Mouse (Mus musculus): ENCODE measurements around the gene Cdkn3. TPM values are rescaled to one million over a fixed set of nuclear protein-coding genes. Genes with fewer than 3 reads are reported as not detected.
A peak's percentile ranks its signal among the peaks of the same experiment; 100 is the strongest.
"Not testable (repeated sequence)": the region's sequence is repeated elsewhere in the genome, so short reads cannot be mapped to it uniquely, and the experiment has no call there.

The Cdkn3 gene
- total RNA-seq, 2 experiments from 2014 or later = 0.49 to 0.68 TPM

- no peak for DNase-seq (ENCODE audit: extremely low spot score in 1 of 2, low spot score in 1 of 2)
Measured at GRCm38 (mm10) chr14:46782187-46782828, 22.0 kb downstream of the Cdkn3 start.

GRCm38 (mm10) chr14:46783327-46783926 lies 23.1 kb downstream of the Cdkn3 start:
- DNase-seq (ENCODE audit: extremely low spot score in 1 of 2, low spot score in 1 of 2) = no peak

DNA sequence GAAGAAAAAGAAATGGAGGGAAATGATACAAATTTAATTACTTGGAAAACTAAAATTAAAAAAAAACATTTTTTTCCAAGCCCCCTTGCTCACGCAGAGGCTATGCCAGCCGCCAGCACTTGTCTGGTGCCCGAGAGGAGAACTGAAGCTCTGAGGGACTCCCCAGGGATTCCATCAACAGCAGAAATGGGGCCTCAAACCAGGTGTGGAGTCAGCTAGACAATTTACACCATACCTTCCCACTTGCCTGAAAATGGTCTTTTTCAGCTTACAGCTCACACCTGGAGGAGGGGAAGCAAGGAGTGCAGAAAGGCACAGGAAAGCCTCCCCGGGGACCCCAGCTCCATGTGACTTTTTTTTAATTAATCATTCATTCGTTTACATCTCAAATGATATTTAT lies 24.9 kb downstream of the Cdkn3 start:
- no peak for DNase-seq (ENCODE audit: extremely low spot score in 1 of 2, low spot score in 1 of 2)

DNA sequence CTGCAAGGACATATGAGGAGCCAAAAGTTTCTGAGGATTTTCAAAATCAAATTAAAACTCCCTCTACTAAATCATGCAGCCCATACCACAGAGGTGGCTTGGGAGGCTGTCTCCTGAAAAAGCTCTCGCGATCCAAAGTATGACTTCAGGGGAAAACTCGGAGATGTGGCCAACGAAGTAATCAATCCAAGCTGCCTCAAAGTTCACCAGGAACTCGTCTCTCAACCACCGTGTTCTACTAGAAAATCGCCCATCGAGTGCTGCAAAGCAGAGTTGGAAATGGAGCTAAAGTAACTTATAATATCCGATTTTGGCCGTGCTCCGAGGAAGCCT lies 27.1 kb downstream of the Cdkn3 start:
- no peak for DNase-seq (ENCODE audit: extremely low spot score in 1 of 2, low spot score in 1 of 2)

GRCm38 (mm10) chr14:46787787-46788504 lies 27.6 kb downstream of the Cdkn3 start, which contains the start of gene Cnih1:
Gene Cnih1 (minus strand): TSS chr14:46788411.
- DNase-seq (ENCODE audit: extremely low spot score in 1 of 2, low spot score in 1 of 2) = peak; percentile 86 to 91

DNA sequence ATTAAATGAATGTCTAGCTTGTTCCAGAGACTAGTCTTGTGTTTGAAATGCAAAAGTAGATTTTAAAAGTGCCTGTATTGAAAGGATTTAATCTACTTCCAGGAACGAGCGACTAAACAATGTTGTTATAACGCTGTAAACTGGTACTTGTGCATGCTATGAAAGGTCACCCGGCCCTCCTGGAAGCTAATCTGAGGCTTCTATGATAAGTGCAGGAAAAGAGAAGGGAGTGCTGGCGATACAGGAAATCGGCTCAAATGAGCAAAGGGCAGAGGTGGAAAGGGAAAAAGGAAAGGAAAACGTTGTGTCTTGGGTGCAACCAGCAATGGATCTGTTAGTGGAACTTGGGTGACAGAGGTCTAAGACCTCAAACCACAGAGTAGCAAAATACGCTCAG lies 28.2 kb downstream of the Cdkn3 start:
- no peak for DNase-seq (ENCODE audit: extremely low spot score in 1 of 2, low spot score in 1 of 2)

DNA sequence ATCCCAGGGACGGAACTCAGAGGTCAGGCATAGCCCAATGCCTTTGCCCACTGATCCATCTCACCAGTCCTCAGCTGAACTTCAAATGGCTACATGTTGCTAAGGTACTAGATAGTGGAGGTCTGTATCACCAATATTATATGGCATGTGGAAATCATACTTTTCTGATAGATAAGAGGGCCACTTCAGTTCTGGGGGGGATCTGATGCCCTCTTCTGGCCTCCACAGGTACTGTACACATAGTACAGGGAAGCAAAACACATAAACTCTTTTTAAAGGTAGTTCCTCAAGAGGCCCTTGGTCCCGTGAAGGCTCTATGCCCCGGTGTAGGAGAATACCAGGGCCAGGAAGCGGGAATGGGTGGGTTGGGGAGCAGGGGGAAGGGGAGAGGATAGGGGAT lies 30.0 kb downstream of the Cdkn3 start:
- DNase-seq (ENCODE audit: extremely low spot score in 1 of 2, low spot score in 1 of 2) = no peak

DNA sequence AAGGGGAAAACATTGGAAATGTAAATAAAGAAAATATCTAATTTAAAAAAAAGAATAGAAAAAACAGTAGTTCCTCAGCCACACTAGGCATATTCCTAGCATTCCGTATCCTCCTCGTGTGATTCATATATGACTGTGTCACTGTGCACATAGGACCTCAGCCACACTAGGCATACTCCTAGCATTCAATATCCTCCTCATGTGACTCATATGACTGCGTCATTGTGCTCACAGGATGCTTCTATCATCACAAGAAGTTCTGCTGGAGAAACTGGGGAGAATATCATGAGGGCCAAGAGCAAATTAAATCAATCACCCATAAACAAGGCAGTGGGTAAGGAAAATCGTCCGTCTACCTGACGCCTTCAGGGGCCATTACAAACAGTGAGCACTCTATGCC lies 30.4 kb downstream of the Cdkn3 start:
- no peak for DNase-seq (ENCODE audit: extremely low spot score in 1 of 2, low spot score in 1 of 2)

GRCm38 (mm10) chr14:46794157-46794556 lies 33.8 kb downstream of the Cdkn3 start:
- DNase-seq (ENCODE audit: extremely low spot score in 1 of 2, low spot score in 1 of 2) = no peak

DNA sequence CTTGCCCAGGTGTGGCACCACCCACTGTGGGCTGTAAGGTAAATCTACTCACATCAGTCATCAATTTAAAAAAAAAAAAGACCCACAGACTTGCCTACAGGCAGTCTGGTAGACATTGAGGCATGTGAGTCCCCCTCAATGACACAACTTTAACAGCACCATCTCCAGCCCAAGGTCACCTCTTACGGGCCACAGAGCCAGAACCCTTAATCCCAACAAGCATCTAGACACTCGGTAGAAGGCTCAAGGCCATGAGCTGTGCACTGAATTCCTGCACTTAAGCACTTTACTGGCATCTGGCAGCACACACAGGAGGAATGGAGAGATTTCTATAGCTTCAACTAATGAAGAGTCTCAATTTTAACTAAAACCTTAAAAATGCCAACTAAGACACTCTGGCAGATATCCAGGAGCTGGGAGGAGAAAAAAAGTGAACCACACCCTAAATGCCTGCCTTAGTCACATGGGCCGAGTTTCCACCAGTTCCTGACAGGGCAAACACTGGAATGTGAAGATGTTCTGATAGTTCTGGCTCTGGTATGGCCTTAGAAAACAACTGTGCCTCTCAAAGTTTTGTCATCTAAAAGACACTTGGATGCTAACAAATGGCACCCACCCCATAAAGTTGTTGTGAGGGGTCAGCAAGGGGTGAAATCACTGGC lies 40.5 kb downstream of the Cdkn3 start:
- DNase-seq (ENCODE audit: extremely low spot score in 1 of 2, low spot score in 1 of 2) = no peak

- no peak for DNase-seq (ENCODE audit: extremely low spot score in 1 of 2, low spot score in 1 of 2)
Measured at GRCm38 (mm10) chr14:46803259-46803658, 42.9 kb downstream of the Cdkn3 start.

GRCm38 (mm10) chr14:46803791-46804190 lies 43.5 kb downstream of the Cdkn3 start:
- DNase-seq (ENCODE audit: extremely low spot score in 1 of 2, low spot score in 1 of 2) = no peak

DNA sequence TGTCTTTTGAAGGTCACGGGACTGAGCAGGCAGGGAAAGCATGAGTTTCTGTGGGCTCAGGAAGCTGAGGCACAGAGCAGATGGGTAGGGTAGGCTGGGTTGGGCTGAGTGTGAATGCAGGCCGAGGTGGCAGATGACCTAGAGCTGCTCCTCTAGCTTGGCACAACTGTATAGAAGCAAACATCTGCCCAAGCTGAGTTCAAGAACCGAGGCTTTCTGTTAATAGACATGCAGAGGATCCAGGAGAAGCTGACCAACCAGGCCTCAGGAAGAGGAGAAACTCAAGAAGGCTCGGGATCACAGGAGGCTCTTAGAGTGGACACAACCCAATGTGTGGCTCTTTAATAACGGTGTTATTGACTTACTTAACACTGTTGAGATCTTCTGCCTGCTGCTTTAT lies 45.8 kb downstream of the Cdkn3 start:
- DNase-seq (ENCODE audit: extremely low spot score in 1 of 2, low spot score in 1 of 2) = no peak

- DNase-seq (ENCODE audit: extremely low spot score in 1 of 2, low spot score in 1 of 2) = no peak
Measured at GRCm38 (mm10) chr14:46807927-46808326, 47.6 kb downstream of the Cdkn3 start.

DNA sequence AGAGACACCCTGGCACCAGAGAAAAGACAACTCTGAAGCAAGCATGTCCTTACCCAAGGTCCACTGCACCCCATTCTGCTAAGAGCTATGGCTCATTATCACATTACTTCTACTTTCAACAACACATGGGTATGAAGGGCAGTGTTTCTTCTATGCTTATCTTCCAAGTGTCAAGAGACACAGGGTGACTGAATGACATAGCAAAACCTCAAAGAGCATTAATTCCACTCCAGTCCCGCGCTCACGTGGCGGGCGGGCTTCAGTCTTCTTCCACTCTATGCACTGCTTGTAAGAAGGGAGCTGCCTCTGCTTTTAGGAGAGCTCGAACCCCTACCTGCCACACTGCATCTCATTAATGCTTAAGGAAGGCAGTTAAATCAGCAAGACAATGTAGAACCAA lies 55.3 kb downstream of the Cdkn3 start:
- no peak for DNase-seq (ENCODE audit: extremely low spot score in 1 of 2, low spot score in 1 of 2)

DNA sequence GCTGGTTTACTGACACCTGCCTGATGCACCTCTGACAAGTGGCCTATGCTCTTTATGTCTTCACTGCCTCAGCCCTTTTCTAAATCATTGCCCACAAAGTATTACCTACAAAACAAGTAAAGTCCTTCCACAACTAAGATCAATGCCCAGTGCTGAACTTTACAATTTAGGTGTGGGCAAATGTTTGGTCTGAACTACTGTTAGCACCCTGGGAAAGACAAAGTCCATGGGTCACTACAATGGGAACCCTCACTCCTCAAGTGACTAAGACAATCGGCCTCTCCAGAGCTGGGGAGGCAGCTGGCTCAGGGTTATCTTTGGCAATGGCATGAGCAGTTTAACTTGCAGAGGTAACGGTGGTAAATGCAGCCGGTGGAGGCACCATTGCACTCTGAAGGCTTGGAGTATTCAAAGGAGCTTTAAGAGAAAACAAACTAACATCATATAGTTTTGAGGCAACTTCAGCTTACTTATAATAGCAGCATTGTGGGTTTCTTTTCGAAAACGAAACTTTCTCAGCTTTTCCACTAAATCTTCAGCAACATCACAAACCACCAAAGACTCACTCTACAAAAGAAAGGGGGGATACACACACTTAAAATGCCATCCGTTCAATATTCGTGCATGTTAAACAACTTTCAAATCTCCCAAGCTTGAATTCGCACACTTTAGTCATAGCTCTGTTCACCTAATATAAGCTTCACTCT lies 56.7 kb downstream of the Cdkn3 start:
- DNase-seq (ENCODE audit: extremely low spot score in 1 of 2, low spot score in 1 of 2) = no peak

DNA sequence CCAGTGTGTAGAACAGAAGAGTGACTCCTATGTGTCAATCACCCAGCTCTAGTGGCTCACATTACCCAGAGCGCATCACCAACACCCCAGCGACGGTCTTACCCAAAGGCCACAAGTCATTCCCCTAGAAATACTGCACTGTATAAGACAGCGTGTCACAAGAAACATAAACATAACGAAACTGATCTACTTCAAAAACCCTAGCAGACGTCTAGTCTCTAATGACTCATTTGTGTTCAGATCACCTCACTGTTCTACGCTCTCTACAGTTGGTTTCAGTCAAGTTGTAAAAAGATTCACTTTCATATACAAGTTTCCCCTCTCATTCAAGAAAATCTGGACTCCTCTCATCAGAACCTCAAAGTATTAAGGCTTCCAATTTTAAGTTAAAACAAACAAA lies 58.4 kb downstream of the Cdkn3 start:
- no peak for DNase-seq (ENCODE audit: extremely low spot score in 1 of 2, low spot score in 1 of 2)

GRCm38 (mm10) chr14:46819961-46820360 lies 59.6 kb downstream of the Cdkn3 start:
- not testable (repeated sequence) for DNase-seq (ENCODE audit: extremely low spot score in 1 of 2, low spot score in 1 of 2)
